Mouse (Mus musculus) ES-Bruce4 (cell line): Measurements from ENCODE around the gene Ccndbp1.

Experiments
- CTCF ChIP-seq: IDR thresholded peaks from one replicate; pipeline ENCODE4 v1.8.1; 2011; ENCODE audit warnings: low read depth, low read length
- POLR2A ChIP-seq: IDR thresholded peaks from one replicate; pipeline ENCODE4 v1.8.1; 2011; ENCODE audit warnings: low read length; ENCODE audit not compliant: insufficient read depth

GRCm38 (mm10) chr2:120991196-120991595 is 17.0 kb upstream of the Ccndbp1 start:
- no peak for TF ChIP-seq CTCF
- TF ChIP-seq POLR2A, result no peak
